Mouse (Mus musculus) hindbrain, embryonic 14.5 days (tissue): ENCODE measurements around the gene Clic4. TPM values are rescaled to one million over a fixed set of nuclear protein-coding genes. Genes with fewer than 3 reads are reported as not detected.
A peak's percentile ranks its signal among the peaks of the same experiment; 100 is the strongest.

Experiments
- ATAC-seq: fragments of 200-750 bp; cut with Nextera tagmentation; 2 replicates; pipeline ENCODE4 v1.8.0; 2017; ENCODE audit warnings: moderate number of reproducible peaks, mild to moderate bottlenecking, moderate TSS enrichment, moderate library complexity; ENCODE audit not compliant: low FRiP score
- DNase-seq: peaks from one replicate; pipeline ENCODE4 v3.0.0-alpha.2; 2015; ENCODE audit warnings: low spot score
- H3K27ac ChIP-seq: fragments of 300-500 bp; sonication (generic); 2 replicates; pipeline ENCODE4 v1.5.1; 2014; ENCODE audit warnings: mild to moderate bottlenecking, moderate library complexity
- H3K27me3 ChIP-seq: fragments of 300-500 bp; sonication (generic); 2 replicates; pipeline ENCODE4 v1.6.1; 2014; ENCODE audit warnings: mild to moderate bottlenecking, low read length, mixed read lengths; ENCODE audit not compliant: control insufficient read depth, insufficient read depth
- H3K36me3 ChIP-seq: fragments of 300-500 bp; sonication (generic); replicated peaks from 2 replicates; pipeline ENCODE4 v1.6.1; 2014; ENCODE audit not compliant: control insufficient read depth, insufficient read depth
- H3K4me1 ChIP-seq: fragments of 300-500 bp; sonication (generic); replicated peaks from 2 replicates; pipeline ENCODE4 v1.6.1; 2014; ENCODE audit warnings: antibody characterized with exemption, low read length, mixed read lengths; ENCODE audit not compliant: control insufficient read depth, insufficient read depth
- H3K4me2 ChIP-seq: fragments of 300-500 bp; sonication (generic); replicated peaks from 2 replicates; pipeline ENCODE4 v1.6.1; 2014; ENCODE audit warnings: mild to moderate bottlenecking, moderate library complexity
- H3K4me3 ChIP-seq: fragments of 300-500 bp; sonication (generic); replicated peaks from 2 replicates; pipeline ENCODE4 v1.5.1; 2014; ENCODE audit warnings: mild to moderate bottlenecking, low read length
- H3K9ac ChIP-seq: fragments of 300-500 bp; sonication (generic); 2 replicates; pipeline ENCODE4 v1.6.1; 2014
- H3K9me3 ChIP-seq: fragments of 300-500 bp; sonication (generic); 2 replicates; pipeline ENCODE4 v1.6.1; 2016; ENCODE audit warnings: low read length; ENCODE audit not compliant: control insufficient read depth
- WGBS: fragments of 180-500 bp; shearing (Covaris S2); extraction: QIAGEN DNeasy Blood & Tissue Kit; methylation state at CpG from one replicate; pipeline ENCODE4 v1.1.7; 2014; 5-methylcytosine and 5-hydroxymethylcytosine counted together
- polyA plus RNA-seq: library from polyadenylated mRNA; unstranded; fragments of >200 nt; fragmentation: Nextera tagmentation; extraction: Ambion mirVana; gene quantifications from 2 replicates; pipeline ENCODE4 v1.2.1, GENCODE M21; 2014

The Clic4 gene
- polyA plus RNA-seq, 1 experiment from 2014 or later: 43.2 TPM

- Histone ChIP-seq H3K27me3 (no peaks in the 10 kb centered on the region), H3K36me3 (no peaks in the 10 kb centered on the region), H3K27ac (no peak overlapping the region; the same call in 1 of the 2 replicates), H3K9me3 (no peaks in the 10 kb centered on the region), H3K4me1 (peaks cover 16% of the 10 kb centered on the region), H3K4me2 (no peak overlapping the region), H3K9ac (no peak overlapping the region), H3K4me3 (no peak overlapping the region)
- DNase-seq (no peak), ATAC-seq (no peak)
- 64% methylated on average over 3 of the region's 3 CpGs for WGBS
Measured at GRCm38 (mm10) chr4:135254770-135255169, 17.8 kb downstream of the Clic4 start.

GRCm38 (mm10) chr4:135254321-135254720 is 18.3 kb downstream of the Clic4 start:
- H3K4me1 ChIP-seq: peaks cover 15% of the 10 kb centered on the region
- no peak for ATAC-seq
- no peaks in the 10 kb centered on the region for H3K27me3 ChIP-seq
- no peaks in the 10 kb centered on the region for H3K9me3 ChIP-seq
- peak overlapping the region; percentile 16; the same call in 1 of the 2 replicates for H3K27ac ChIP-seq
- no peak overlapping the region for H3K4me3 ChIP-seq
- no peaks in the 10 kb centered on the region for H3K36me3 ChIP-seq
- DNase-seq: no peak
- H3K4me2 ChIP-seq: no peak overlapping the region
- WGBS: 82% methylated on average over 4 of the region's 4 CpGs
- H3K9ac ChIP-seq: no peak overlapping the region

GRCm38 (mm10) chr4:135253239-135254039 is 19.2 kb downstream of the Clic4 start:
- H3K27ac ChIP-seq: no peak overlapping the region
- ATAC-seq (no peak), DNase-seq (no peak)
- no peak overlapping the region for H3K9ac ChIP-seq
- no peaks in the 10 kb centered on the region for H3K36me3 ChIP-seq
- no peaks in the 10 kb centered on the region for H3K27me3 ChIP-seq
- no peak overlapping the region for H3K4me2 ChIP-seq
- H3K4me3 ChIP-seq: no peak overlapping the region
- 88% methylated on average over 12 of the region's 12 CpGs for WGBS
- peaks cover 6% of the 10 kb centered on the region for H3K4me1 ChIP-seq
- no peaks in the 10 kb centered on the region for H3K9me3 ChIP-seq

- Histone ChIP-seq H3K27ac (no peak overlapping the region), H3K36me3 (no peaks in the 10 kb centered on the region), H3K9me3 (no peaks in the 10 kb centered on the region), H3K4me2 (no peak overlapping the region), H3K9ac (no peak overlapping the region), H3K4me3 (no peak overlapping the region), H3K4me1 (peaks cover 10% of the 10 kb centered on the region; the same call in 1 of the 2 replicates), H3K27me3 (no peaks in the 10 kb centered on the region)
- WGBS: 17% methylated on average over 2 of the region's 2 CpGs
- ATAC-seq: no peak
- no peak for DNase-seq
Measured at GRCm38 (mm10) chr4:135251801-135252200, 20.8 kb downstream of the Clic4 start.

GRCm38 (mm10) chr4:135248250-135249018 is 24.2 kb downstream of the Clic4 start:
- 63% methylated on average over 9 of the region's 9 CpGs for WGBS
- Histone ChIP-seq H3K9me3 (no peaks in the 10 kb centered on the region), H3K4me3 (no peak overlapping the region), H3K27me3 (no peaks in the 10 kb centered on the region), H3K4me1 (peaks cover 11% of the 10 kb centered on the region; the same call in 1 of the 2 replicates), H3K36me3 (no peaks in the 10 kb centered on the region), H3K9ac (no peak overlapping the region), H3K27ac (no peak overlapping the region), H3K4me2 (no peak overlapping the region)
- no peak for ATAC-seq
- DNase-seq: no peak

- no peaks in the 10 kb centered on the region for H3K36me3 ChIP-seq
- no peaks in the 10 kb centered on the region for H3K27me3 ChIP-seq
- H3K27ac ChIP-seq: peak overlapping the region; percentile 44; the same call in 1 of the 2 replicates
- DNase-seq (no peak), ATAC-seq (no peak)
- H3K9ac ChIP-seq: no peak overlapping the region
- no peaks in the 10 kb centered on the region for H3K9me3 ChIP-seq
- peaks cover 11% of the 10 kb centered on the region; the same call in 1 of the 2 replicates for H3K4me1 ChIP-seq
- H3K4me3 ChIP-seq: no peak overlapping the region
- H3K4me2 ChIP-seq: no peak overlapping the region
- 59% methylated on average over 23 of the region's 23 CpGs for WGBS
Measured at GRCm38 (mm10) chr4:135246866-135247756, 25.5 kb downstream of the Clic4 start.

GRCm38 (mm10) chr4:135246444-135246843 is 26.2 kb downstream of the Clic4 start:
- H3K9ac ChIP-seq: no peak overlapping the region
- no peaks in the 10 kb centered on the region for H3K27me3 ChIP-seq
- no peaks in the 10 kb centered on the region for H3K9me3 ChIP-seq
- peaks cover 11% of the 10 kb centered on the region; the same call in 1 of the 2 replicates for H3K4me1 ChIP-seq
- no peak overlapping the region for H3K4me3 ChIP-seq
- ATAC-seq (no peak), DNase-seq (no peak)
- WGBS: 77% methylated on average over 2 of the region's 2 CpGs
- no peak overlapping the region for H3K27ac ChIP-seq
- H3K36me3 ChIP-seq: no peaks in the 10 kb centered on the region
- no peak overlapping the region for H3K4me2 ChIP-seq

- ATAC-seq (no peak), DNase-seq (no peak)
- Histone ChIP-seq H3K27ac (no peak overlapping the region), H3K4me3 (no peak overlapping the region), H3K4me1 (peaks cover 11% of the 10 kb centered on the region; the same call in 1 of the 2 replicates), H3K9me3 (no peaks in the 10 kb centered on the region), H3K4me2 (no peak overlapping the region), H3K9ac (no peak overlapping the region), H3K36me3 (no peaks in the 10 kb centered on the region), H3K27me3 (no peaks in the 10 kb centered on the region)
- WGBS: 90% methylated on average over 11 of the region's 11 CpGs
Measured at GRCm38 (mm10) chr4:135245841-135246240, 26.8 kb downstream of the Clic4 start.
